Mouse (Mus musculus): Measurements from ENCODE around the gene H1foo.

The H1foo gene

GRCm38 (mm10) chr6:115960322-115960721 lies 15.6 kb downstream of the H1foo start:
- DNase-seq (ENCODE audit: low read depth in 2 of 2, low spot score in 2 of 2): no peak

DNA sequence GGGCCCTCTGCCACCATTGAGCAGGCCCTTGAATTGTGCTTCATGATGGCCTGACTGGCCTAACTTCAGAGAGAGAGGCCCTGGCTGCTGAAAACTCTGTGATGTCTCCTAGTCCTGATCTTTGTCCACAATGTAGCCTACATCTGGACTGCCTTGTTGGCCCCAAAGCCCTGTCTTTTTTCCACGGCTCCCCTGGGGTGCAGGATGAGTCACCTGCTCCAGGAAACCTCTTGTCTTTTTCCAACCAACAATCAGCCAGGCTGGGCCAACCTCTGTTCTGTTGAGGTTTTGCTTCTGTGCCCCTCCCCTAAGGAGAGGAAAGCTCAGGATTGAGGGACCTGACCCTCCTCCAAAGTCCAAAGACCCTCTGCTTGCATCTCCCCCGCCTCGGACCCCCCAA lies 17.0 kb downstream of the H1foo start:
- DNase-seq (ENCODE audit: low read depth in 2 of 2, low spot score in 2 of 2): no peak

- no peak for DNase-seq (ENCODE audit: low read depth in 2 of 2, low spot score in 2 of 2)
Measured at GRCm38 (mm10) chr6:115962439-115963085, 17.8 kb downstream of the H1foo start.

DNA sequence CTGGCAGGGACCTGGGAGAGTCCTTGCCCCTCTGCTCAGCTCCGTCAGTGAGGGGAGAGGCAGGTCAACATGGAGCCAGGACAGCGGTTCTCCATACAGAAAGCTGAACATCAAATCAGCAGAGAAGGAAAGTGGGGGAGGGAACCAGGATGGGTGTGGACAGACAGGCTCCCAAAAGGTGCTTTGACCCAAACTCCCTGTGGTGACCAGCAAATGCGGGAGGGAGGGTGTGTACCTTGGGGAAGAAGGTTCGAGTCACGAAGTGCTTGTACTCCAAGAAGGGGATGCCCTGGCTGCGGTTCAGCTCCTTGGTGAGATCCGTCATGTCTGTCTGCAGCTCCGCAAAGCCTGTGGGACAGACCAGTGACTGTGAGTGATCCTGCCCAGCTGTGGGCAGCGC lies 18.9 kb downstream of the H1foo start:
- DNase-seq (ENCODE audit: low read depth in 2 of 2, low spot score in 2 of 2): no peak

DNA sequence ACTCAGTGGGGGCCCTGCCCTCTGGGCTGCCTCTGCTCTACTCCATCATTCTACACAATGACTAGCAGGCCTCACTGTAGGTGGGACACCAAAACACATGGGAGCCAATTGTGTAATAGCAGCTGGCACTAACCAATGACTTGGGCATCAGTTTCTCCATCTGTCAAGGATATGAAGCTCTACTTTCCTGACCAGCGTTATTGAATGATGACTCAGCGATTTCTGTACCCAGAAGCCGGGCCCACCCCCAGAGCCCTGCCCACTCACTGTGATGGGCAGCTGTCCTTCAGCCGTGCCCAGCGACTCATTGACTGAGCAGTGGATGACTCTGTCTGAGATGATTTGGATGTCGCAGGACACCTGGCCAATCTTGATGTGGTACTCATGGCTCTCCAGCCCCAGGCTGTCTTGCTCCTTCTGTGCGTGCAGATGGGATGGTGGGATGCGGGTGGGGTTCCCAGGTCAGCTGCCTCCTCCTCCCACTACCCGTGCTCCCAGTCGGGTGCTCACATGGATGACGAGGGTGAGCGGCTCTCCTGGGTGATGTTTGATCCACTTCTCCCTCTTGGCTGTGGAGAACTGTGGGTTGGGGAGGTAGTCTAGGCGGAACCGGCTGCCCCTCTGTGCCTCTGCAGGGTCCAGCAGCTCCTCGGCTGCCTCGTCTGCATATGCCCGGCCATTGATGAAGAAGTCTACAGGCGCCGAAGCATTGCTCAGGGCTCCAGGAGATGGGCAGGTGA lies 21.7 kb downstream of the H1foo start:
- DNase-seq (ENCODE audit: low read depth in 2 of 2, low spot score in 2 of 2): no peak

GRCm38 (mm10) chr6:115967291-115967880 lies 22.6 kb downstream of the H1foo start:
- DNase-seq (ENCODE audit: low read depth in 2 of 2, low spot score in 2 of 2): no peak

GRCm38 (mm10) chr6:115968086-115968485 lies 23.3 kb downstream of the H1foo start:
- DNase-seq (ENCODE audit: low read depth in 2 of 2, low spot score in 2 of 2): no peak

- no peak for DNase-seq (ENCODE audit: low read depth in 2 of 2, low spot score in 2 of 2)
Measured at GRCm38 (mm10) chr6:115968700-115969099, 24.0 kb downstream of the H1foo start.

DNA sequence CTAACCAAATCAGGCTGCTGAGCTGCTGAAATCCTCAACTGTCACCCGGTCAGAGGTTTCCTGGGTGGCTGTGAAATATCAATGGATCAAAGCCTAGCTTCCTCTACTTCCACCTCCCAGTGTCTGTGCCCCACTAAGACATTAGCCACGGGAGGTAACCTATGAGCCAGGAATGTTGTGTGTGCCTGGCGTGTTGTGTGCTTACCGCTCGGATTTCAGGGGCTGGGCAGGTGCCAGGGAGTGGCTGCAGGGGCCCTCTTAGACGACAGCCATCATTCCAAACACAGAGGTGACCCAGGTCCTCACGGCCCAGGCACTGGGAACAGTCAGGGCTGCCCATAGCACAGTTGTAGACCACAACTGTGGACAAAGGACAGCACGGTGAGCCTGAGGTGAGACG lies 24.4 kb downstream of the H1foo start:
- no peak for DNase-seq (ENCODE audit: low read depth in 2 of 2, low spot score in 2 of 2)

GRCm38 (mm10) chr6:115969952-115970351 lies 25.2 kb downstream of the H1foo start:
- DNase-seq (ENCODE audit: low read depth in 2 of 2, low spot score in 2 of 2): no peak

- no peak for DNase-seq (ENCODE audit: low read depth in 2 of 2, low spot score in 2 of 2)
Measured at GRCm38 (mm10) chr6:115971273-115972060, 26.7 kb downstream of the H1foo start.

GRCm38 (mm10) chr6:115972083-115972764 lies 27.5 kb downstream of the H1foo start:
- no peak for DNase-seq (ENCODE audit: low read depth in 2 of 2, low spot score in 2 of 2)

GRCm38 (mm10) chr6:115973139-115973875 lies 28.6 kb downstream of the H1foo start:
- DNase-seq (ENCODE audit: low read depth in 2 of 2, low spot score in 2 of 2): no peak

DNA sequence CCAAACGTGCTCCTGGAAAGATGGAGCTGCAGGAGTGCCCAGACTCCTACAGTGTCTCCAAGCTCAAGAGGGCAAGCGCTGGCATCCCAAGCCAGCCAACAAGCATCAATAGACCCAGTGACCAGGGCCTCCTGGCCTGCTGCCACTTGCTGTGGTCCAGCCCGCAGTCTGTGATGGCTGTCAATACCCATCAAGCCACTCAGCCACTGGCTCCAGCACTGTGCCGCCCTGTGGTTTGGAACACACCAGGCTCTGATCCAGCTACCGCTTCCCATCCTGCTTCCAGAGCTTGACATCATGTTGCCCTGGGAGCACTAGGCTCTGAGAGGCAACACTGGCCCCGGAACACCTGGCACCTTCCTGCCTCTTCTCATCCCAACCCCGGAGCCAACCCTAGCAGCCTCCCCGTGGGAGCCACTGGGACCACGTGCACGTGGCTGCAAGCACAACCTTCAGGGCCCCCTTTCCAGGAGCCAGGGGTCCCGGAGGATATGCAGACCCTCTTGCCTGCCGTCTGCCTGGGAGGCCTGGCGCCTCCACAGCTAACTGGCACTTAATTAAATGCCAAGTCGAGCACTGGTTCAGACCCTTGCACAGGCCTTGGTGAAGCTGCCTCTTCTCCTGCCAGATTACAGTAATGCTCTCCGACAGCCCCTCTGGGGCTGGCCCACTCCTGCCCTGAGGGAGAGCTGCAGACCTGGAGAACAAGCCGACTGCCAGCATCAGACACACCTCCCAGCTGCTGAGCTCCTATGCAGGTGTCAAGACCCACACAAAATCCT lies 29.3 kb downstream of the H1foo start:
- DNase-seq (ENCODE audit: low read depth in 2 of 2, low spot score in 2 of 2): no peak

DNA sequence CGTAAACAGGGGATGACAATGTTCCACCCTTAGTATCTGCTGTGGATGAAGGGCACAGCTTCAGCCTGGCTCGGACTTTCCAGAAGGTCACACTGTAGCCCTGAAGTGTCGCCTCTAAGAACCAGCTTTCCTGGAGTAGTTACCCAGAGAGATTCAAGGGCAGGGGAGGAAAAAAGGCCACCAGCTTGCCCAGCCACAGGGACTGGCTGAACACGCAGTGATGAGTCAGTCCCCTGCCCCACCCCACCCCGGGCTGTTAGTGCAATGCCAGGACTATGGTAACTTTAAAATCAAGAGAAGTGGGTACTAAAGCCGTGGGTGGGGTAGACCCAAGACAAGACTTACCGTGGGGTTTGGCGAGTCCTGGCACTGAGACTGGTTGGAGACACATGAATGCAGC lies 30.9 kb downstream of the H1foo start:
- no peak for DNase-seq (ENCODE audit: low read depth in 2 of 2, low spot score in 2 of 2)

DNA sequence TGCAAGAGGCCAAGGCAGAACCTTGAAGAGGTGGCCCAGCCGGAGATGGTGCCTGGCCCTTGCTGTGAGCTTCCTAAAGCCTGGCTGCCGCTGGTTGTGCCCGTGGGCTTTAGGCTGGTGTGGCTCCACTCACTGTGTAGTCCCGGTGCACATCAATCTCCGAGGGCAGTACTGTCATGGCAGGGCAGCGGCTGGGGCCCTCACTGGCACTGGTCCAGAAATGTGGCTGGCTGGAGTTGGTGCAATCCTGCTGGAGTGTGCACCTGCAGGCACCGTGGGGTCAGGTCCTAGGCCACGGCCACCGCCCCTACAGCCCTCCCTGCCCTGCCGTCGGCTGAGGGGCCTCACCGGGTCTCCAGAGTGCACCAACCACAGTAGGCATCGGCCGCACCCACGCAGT lies 33.1 kb downstream of the H1foo start:
- DNase-seq (ENCODE audit: low read depth in 2 of 2, low spot score in 2 of 2): no peak

GRCm38 (mm10) chr6:115978596-115978995 lies 33.9 kb downstream of the H1foo start:
- no peak for DNase-seq (ENCODE audit: low read depth in 2 of 2, low spot score in 2 of 2)

DNA sequence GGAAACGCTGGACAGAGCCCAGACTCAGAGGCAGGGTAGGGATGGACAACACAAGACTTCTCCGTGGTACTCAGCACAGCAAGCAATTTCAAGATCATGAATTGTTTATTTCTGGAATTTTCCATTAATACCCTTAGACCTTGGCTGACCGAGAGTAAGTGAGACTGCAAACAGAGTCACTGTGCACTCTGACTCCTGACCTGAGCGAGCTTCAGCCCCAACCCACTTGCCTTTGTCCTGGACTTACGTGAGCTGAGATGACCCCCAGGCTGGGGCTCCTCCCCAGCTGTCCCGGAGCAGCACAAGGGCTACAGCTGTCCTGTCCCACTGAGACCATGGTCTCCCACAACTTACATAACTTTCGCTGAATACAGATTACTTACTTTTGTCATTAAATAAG lies 38.2 kb downstream of the H1foo start:
- DNase-seq (ENCODE audit: low read depth in 2 of 2, low spot score in 2 of 2): no peak

DNA sequence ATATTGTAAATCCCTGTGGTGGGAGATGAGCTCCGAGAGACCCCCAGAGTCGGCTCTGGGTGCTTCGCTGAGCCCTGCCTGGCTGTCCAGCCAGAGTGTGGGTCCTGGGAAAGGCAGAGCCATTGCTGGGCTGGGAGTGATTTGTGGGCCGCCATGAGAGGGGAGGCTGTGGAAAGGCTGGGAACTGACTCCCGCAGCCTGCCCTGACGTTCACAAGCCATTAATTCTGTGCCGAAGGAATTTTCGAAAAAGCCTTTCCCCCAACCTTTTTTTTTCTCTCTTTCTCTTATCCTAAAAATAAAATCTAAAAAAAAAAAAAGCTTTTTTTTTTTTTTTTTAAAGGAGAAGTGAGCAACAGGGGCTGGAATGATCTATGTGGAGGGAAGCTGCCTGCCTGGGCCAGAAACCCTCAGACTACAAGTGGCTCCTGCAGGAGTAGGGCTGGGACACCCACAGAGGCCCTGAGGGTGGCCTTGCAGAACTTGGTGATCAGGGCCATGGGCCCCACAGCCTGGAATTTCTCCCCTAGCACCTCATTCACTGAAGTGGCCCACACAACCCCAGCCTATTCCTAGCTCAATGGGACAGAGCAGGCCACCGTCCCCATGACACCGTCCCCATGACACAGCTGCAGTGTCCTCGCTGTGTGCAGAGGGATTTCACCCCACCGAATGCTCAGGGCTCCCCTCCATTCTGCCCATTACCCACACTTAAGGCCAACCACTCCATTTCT lies 38.7 kb downstream of the H1foo start:
- DNase-seq (ENCODE audit: low read depth in 2 of 2, low spot score in 2 of 2): no peak

All from CD8-positive naive resting alpha-beta T cell, adult 2 months (primary cell).